Mouse (Mus musculus): Measurements from ENCODE around the gene Hhipl2.

GRCm38 (mm10) chr1:183419741-183420140, 1.7 kb downstream of the Hhipl2 start:
- no peak for TF ChIP-seq CTCF (IDR thresholded peaks at IDR 0.05; ENCODE audit: extremely low read depth, insufficient read depth, insufficient read length, insufficient replicate concordance)
- TF ChIP-seq POLR2A (IDR thresholded peaks at IDR 0.05; ENCODE audit: low read depth, low read length) = no peak
